Mouse (Mus musculus) limb, embryonic 11.5 days (tissue): ENCODE data around the gene Hoxb1. TPM values are rescaled to one million over a fixed set of nuclear protein-coding genes. Genes with fewer than 3 reads are reported as not detected.
A peak's percentile ranks its signal among the peaks of the same experiment; 100 is the strongest.

ENCODE experiments used
- ATAC-seq: fragments of 200-750 bp; cut with Nextera tagmentation; 2 replicates; pipeline ENCODE4 v1.8.0; 2017; ENCODE audit warnings: low read depth; ENCODE audit not compliant: insufficient number of reproducible peaks, low FRiP score, low TSS enrichment
- DNase-seq: peaks from one replicate; pipeline ENCODE4 v3.0.0-alpha.2; 2015; ENCODE audit warnings: low spot score
- H3K27ac ChIP-seq: fragments of 300-500 bp; sonication (generic); replicated peaks from 2 replicates; pipeline ENCODE4 v1.5.1; 2014; ENCODE audit warnings: low read depth, mild to moderate bottlenecking, low read length
- H3K27me3 ChIP-seq: fragments of 300-500 bp; sonication (generic); 2 replicates; pipeline ENCODE4 v1.6.1; 2014; ENCODE audit warnings: mild to moderate bottlenecking, low read length, mixed read lengths; ENCODE audit not compliant: control insufficient read depth, insufficient read depth
- H3K36me3 ChIP-seq: fragments of 300-500 bp; sonication (generic); 2 replicates; pipeline ENCODE4 v1.6.1; 2014; ENCODE audit warnings: mild to moderate bottlenecking, low read length, moderate library complexity, mixed read lengths; ENCODE audit not compliant: control insufficient read depth, insufficient read depth
- H3K4me1 ChIP-seq: fragments of 300-500 bp; sonication (generic); 2 replicates; pipeline ENCODE4 v1.6.1; 2014; ENCODE audit warnings: low read length, mixed read lengths; ENCODE audit not compliant: control insufficient read depth, insufficient read depth
- H3K4me2 ChIP-seq: fragments of 300-500 bp; sonication (generic); 2 replicates; pipeline ENCODE4 v1.6.1; 2014; ENCODE audit warnings: low read depth, mild to moderate bottlenecking, moderate library complexity; ENCODE audit not compliant: severe bottlenecking
- H3K4me3 ChIP-seq: fragments of 300-500 bp; sonication (generic); 2 replicates; pipeline ENCODE4 v1.5.1; 2014; ENCODE audit warnings: low read depth, low read length
- H3K9ac ChIP-seq: fragments of 300-500 bp; sonication (generic); 2 replicates; pipeline ENCODE4 v1.6.1; 2014; ENCODE audit warnings: mild to moderate bottlenecking, low read length
- H3K9me3 ChIP-seq: fragments of 300-500 bp; sonication (generic); 2 replicates; pipeline ENCODE4 v1.6.1; 2016; ENCODE audit warnings: low read length; ENCODE audit not compliant: control insufficient read depth
- WGBS: fragments of 180-500 bp; shearing (Covaris S2); extraction: QIAGEN DNeasy Blood & Tissue Kit; methylation state at CpG from one replicate; pipeline ENCODE4 v1.1.7; 2014; 5-methylcytosine and 5-hydroxymethylcytosine counted together
- polyA plus RNA-seq: library from polyadenylated mRNA; unstranded; fragments of >200 nt; fragmentation: Nextera tagmentation; extraction: Ambion mirVana; gene quantifications from 2 replicates; pipeline ENCODE4 v1.2.1, GENCODE M21; 2014

Gene Hoxb1
- polyA plus RNA-seq, 1 experiment from 2014 or later: not detected

GRCm38 (mm10) chr11:96354801-96355311 lies 10.7 kb upstream of the Hoxb1 start:
- no peaks in the 10 kb centered on the region for H3K36me3 ChIP-seq
- no peak for ATAC-seq
- H3K4me3 ChIP-seq: peak overlapping the region; percentile 24
- peak overlapping the region; percentile 60 for H3K9ac ChIP-seq
- 4% methylated on average over 9 of the region's 9 CpGs for WGBS
- peaks cover 11% of the 10 kb centered on the region; the same call in 1 of the 2 replicates for H3K4me1 ChIP-seq
- H3K9me3 ChIP-seq: no peaks in the 10 kb centered on the region
- no peak for DNase-seq
- peak overlapping the region; percentile 68; the same call in 1 of the 2 replicates for H3K27ac ChIP-seq
- H3K27me3 ChIP-seq: peaks cover 26% of the 10 kb centered on the region
- peak overlapping the region; percentile 72 for H3K4me2 ChIP-seq

- 2% methylated on average over 5 of the region's 5 CpGs for WGBS
- peaks cover 53% of the 10 kb centered on the region for H3K27me3 ChIP-seq
- peaks cover 9% of the 10 kb centered on the region for H3K4me1 ChIP-seq
- H3K4me2 ChIP-seq: no peak overlapping the region
- H3K36me3 ChIP-seq: no peaks in the 10 kb centered on the region
- no peaks in the 10 kb centered on the region for H3K9me3 ChIP-seq
- DNase-seq (no peak), ATAC-seq (no peak)
- no peak overlapping the region for H3K4me3 ChIP-seq
- no peak overlapping the region for H3K27ac ChIP-seq
- no peak overlapping the region for H3K9ac ChIP-seq
These were observed 1.7 kb upstream of the Hoxb1 start for GRCm38 (mm10) chr11:96363807-96364206.

DNA sequence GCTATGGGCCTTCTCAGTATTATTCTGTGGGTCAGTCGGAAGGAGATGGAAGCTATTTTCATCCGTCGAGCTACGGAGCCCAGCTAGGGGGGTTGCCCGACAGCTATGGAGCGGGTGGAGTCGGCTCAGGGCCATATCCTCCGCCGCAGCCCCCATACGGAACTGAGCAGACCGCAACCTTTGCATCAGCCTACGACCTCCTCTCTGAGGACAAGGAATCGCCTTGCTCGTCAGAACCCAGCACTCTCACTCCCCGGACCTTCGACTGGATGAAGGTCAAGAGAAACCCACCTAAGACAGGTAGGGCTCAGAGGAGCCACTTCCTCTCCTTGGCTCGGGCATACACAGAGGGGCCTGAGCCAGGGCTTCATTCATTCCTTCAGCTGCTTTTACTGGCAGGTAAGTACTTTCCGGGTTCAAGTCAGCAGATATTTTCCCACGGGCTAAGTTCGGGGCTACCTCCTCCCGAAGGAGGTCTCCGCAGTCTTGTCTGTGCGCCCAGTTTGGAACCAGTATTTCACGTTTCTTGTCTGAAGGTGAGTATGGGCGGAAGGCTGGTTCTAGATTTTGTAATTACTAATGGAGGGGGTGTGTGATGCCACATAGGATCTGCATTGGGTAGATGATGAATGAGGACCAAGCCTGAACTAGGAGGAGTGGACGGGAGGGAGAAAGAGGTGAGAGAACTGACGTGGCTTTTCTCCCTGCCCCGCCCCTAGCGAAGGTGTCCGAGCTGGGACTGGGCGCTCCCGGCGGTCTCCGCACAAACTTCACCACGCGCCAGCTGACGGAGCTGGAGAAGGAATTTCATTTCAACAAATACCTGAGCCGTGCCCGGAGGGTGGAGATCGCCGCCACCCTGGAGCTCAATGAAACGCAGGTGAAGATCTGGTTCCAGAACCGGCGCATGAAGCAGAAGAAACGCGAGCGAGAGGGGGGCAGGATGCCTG lies 815 bp downstream of the Hoxb1 start:
- H3K27ac ChIP-seq: no peak overlapping the region
- H3K4me3 ChIP-seq: no peak overlapping the region
- H3K36me3 ChIP-seq: no peaks in the 10 kb centered on the region
- no peaks in the 10 kb centered on the region for H3K9me3 ChIP-seq
- DNase-seq (peak; percentile 61), ATAC-seq (no peak)
- H3K4me1 ChIP-seq: peaks cover 9% of the 10 kb centered on the region
- WGBS: under 1% methylated on average over 47 of the region's 47 CpGs
- H3K4me2 ChIP-seq: peak overlapping the region; percentile 14; the same call in 1 of the 2 replicates
- no peak overlapping the region for H3K9ac ChIP-seq
- H3K27me3 ChIP-seq: peaks cover 72% of the 10 kb centered on the region

- Histone ChIP-seq H3K9me3 (no peaks in the 10 kb centered on the region), H3K9ac (no peak overlapping the region), H3K4me2 (no peak overlapping the region), H3K4me3 (no peak overlapping the region), H3K27ac (no peak overlapping the region), H3K36me3 (no peaks in the 10 kb centered on the region), H3K4me1 (peaks cover 9% of the 10 kb centered on the region), H3K27me3 (peaks cover 72% of the 10 kb centered on the region)
- 8% methylated on average over 6 of the region's 6 CpGs for WGBS
- DNase-seq: no peak
- no peak for ATAC-seq
These were observed 1.6 kb downstream of the Hoxb1 start for GRCm38 (mm10) chr11:96367141-96367540.

GRCm38 (mm10) chr11:96368686-96369085 lies 3.1 kb downstream of the Hoxb1 start:
- H3K4me2 ChIP-seq: no peak overlapping the region
- no peak overlapping the region for H3K27ac ChIP-seq
- H3K36me3 ChIP-seq: no peaks in the 10 kb centered on the region
- no peak overlapping the region for H3K9ac ChIP-seq
- no peak for DNase-seq
- 10% methylated on average over 5 of the region's 5 CpGs for WGBS
- no peak overlapping the region for H3K4me3 ChIP-seq
- peaks cover 7% of the 10 kb centered on the region for H3K4me1 ChIP-seq
- ATAC-seq: no peak
- no peaks in the 10 kb centered on the region for H3K9me3 ChIP-seq
- peaks cover 68% of the 10 kb centered on the region for H3K27me3 ChIP-seq

DNA sequence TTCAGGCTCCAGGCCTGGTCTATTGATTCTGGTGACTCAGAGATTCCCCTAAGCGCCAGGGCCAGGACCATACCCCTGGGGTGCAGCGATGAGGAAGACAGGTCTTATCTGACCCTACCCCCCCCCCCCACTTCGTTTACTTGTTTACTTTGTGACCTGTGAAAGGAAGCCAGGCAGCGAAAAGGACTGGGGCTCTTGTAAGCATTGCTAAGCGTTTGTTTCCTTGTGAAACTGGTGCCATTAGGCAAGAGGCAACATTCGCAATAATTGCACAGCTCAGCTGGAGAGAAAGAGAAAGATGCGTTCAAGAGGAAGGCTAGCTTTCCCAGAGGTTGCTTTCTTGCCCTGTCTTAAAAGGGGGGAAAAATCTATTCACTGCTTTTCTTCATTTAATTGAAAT lies 3.6 kb downstream of the Hoxb1 start:
- Histone ChIP-seq H3K36me3 (no peaks in the 10 kb centered on the region), H3K4me2 (no peak overlapping the region), H3K9ac (no peak overlapping the region), H3K27me3 (peaks cover 68% of the 10 kb centered on the region), H3K27ac (no peak overlapping the region), H3K4me1 (peaks cover 7% of the 10 kb centered on the region), H3K9me3 (no peaks in the 10 kb centered on the region), H3K4me3 (no peak overlapping the region)
- no peak for DNase-seq
- WGBS: 22% methylated on average over 7 of the region's 7 CpGs
- ATAC-seq: no peak

DNA sequence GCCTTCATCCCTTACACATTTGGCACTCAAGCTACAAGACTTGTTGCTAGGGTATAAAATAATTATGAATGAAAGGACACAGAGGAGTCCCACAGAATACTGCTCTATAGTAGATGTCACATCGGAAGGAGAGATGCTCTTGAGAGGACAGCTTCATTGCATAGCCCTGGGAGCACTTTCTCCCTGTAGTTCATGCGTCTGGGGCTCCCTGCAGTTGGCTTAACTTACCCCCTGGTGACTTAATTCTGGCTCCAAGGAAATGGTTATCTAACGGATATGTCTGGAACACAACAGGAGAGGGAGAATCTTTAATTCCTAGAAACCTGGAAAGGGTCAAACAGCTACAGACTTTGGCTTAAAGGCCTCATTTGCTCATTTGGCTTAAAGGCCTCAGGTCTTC lies 6.2 kb downstream of the Hoxb1 start:
- H3K4me3 ChIP-seq: no peak overlapping the region
- DNase-seq: no peak
- WGBS: 18% methylated on average over 3 of the region's 3 CpGs

DNA sequence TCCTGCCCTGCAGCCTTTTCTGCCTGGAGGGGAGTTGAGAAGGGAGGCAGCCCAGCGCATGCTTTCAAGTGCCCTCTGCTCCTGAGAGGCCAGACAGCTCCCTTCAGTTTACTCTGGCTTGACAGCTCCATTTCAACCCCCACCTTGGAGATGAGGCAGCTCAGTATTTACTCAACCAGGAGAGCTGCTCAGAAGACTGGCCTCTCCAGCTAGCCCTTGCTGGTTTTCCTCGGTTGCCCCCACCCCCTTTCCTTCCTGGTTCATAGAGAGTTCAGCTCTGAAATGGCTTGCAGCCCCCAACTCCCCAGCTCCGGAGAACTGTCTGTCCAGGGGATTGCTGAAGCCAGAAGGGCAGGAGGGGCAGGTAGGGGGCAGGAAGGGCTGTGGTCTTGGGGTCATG lies 7.0 kb downstream of the Hoxb1 start:
- H3K4me1 ChIP-seq: no peaks in the 10 kb centered on the region
- H3K27ac ChIP-seq: no peak overlapping the region
- peaks cover 51% of the 10 kb centered on the region for H3K27me3 ChIP-seq
- H3K9me3 ChIP-seq: no peaks in the 10 kb centered on the region
- H3K4me2 ChIP-seq: no peak overlapping the region
- no peak overlapping the region for H3K4me3 ChIP-seq
- no peaks in the 10 kb centered on the region for H3K36me3 ChIP-seq
- H3K9ac ChIP-seq: no peak overlapping the region
- WGBS: 8% methylated on average over 3 of the region's 3 CpGs
- DNase-seq: peak; percentile 22
- no peak for ATAC-seq

More for the DNA sequence above, 6.2 kb downstream of the Hoxb1 start:
- Histone ChIP-seq H3K27me3 (peaks cover 58% of the 10 kb centered on the region), H3K4me1 (no peaks in the 10 kb centered on the region), H3K36me3 (no peaks in the 10 kb centered on the region), H3K27ac (no peak overlapping the region), H3K4me2 (no peak overlapping the region), H3K9me3 (no peaks in the 10 kb centered on the region), H3K9ac (no peak overlapping the region)
- ATAC-seq: no peak
